20 mouse cellular contexts compared by ENCODE assay signal in the genomic region with DNA sequence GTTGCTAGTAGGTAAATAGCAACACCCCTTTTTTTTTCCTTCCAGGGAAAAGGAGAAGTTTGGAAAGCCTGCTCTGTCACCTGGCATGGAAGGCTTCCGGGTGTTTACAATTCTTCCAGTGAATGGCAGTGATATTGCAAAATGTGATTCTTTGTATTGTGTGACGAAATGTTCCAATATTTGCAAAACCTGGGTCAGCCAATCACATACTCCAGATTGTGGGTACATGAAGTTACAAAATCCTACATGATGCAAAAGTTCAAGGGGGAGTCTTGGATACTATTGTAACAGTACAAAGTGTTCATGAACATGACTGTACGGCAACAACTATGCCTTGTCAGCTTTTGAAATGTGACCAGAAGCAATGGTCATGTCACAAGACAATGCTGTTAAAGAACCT.
DNase-seq lines count a peak whose midpoint lies in the region; ATAC-seq and TF ChIP-seq lines count a peak whose summit lies in the region.
"Had no signal": no experiment of that assay in that cellular context is flagged by ENCODE, and none has a peak within 500 bp of the region (broad histone marks: within the 10 kb centered on the region; RNA-seq: fewer than 3 reads in every experiment).

No protein-coding gene starts in this region.

- no peak overlapping the region for H3K27ac ChIP-seq in midbrain, embryonic 11.5 days (ENCODE audit: low read depth, low read length)
- no peak overlapping the region for H3K27ac ChIP-seq in midbrain, embryonic 10.5 days (replicated peaks)
- no peak overlapping the region for H3K27ac ChIP-seq in liver, embryonic 14.5 days
- H3K27ac ChIP-seq: embryonic facial prominence, embryonic 10.5 days; gastrocnemius, adult 2 months; hindbrain, embryonic 12.5 days; limb, embryonic 13.5 days; neural tube, embryonic 12.5 days had no signal

- no peak for ATAC-seq in midbrain, embryonic 11.5 days (ENCODE audit: low FRiP score)
- peak; percentile 71 for ATAC-seq in liver, embryonic 14.5 days (ENCODE audit: insufficient read depth)
- ATAC-seq: forebrain, embryonic 16.5 days; inflammation-experienced regulatory T-cells, adult 6 months had no signal

- H3K27me3 ChIP-seq in midbrain, embryonic 11.5 days (ENCODE audit: control insufficient read depth, insufficient read depth, low read length), result no peaks in the 10 kb centered on the region
- H3K27me3 ChIP-seq in midbrain, embryonic 10.5 days (ENCODE audit: low read depth, poor library complexity, severe bottlenecking), result no peaks in the 10 kb centered on the region
- no peaks in the 10 kb centered on the region for H3K27me3 ChIP-seq in liver, embryonic 14.5 days (ENCODE audit: control insufficient read depth, insufficient read depth, low read length)
- H3K27me3 ChIP-seq: hindbrain, embryonic 12.5 days; limb, embryonic 13.5 days; neural tube, embryonic 12.5 days had no signal

- no peaks in the 10 kb centered on the region for H3K9me3 ChIP-seq in midbrain, embryonic 11.5 days (ENCODE audit: control insufficient read depth, low read length)
- H3K9me3 ChIP-seq in midbrain, embryonic 10.5 days (replicated peaks), result no peaks in the 10 kb centered on the region
- no peaks in the 10 kb centered on the region for H3K9me3 ChIP-seq in liver, embryonic 14.5 days (ENCODE audit: control insufficient read depth, low read length)
- H3K9me3 ChIP-seq: embryonic facial prominence, embryonic 10.5 days; hindbrain, embryonic 12.5 days; limb, embryonic 13.5 days; neural tube, embryonic 12.5 days had no signal

- peak; percentile 59 for DNase-seq in midbrain, embryonic 11.5 days (ENCODE audit: low spot score, missing footprints)
- DNase-seq in midbrain, embryonic 10.5 days (ENCODE audit: low spot score), result no peak
- peak; percentile 31 to 47 (median 41) for DNase-seq in liver, embryonic 14.5 days (ENCODE audit: low read depth in 3 of 3, low spot score in 3 of 3)
- peak; percentile 53 for DNase-seq in lung, postnatal 10 days
- DNase-seq in urinary bladder, postnatal 10 days (ENCODE audit: low spot score), result no peak
- DNase-seq in spleen, postnatal 14 days (ENCODE audit: low spot score in 2 of 2), result no peak
- DNase-seq in cerebellum, postnatal 10 days, result no peak
- DNase-seq: cerebellum, postnatal 36 days; gastrocnemius, adult 2 months; heart, postnatal 10 days; kidney, adult 8-10 months; kidney, postnatal 36 days; right cerebral cortex, postnatal 14 days; thymus, postnatal 25 days had no signal

- no peaks in the 10 kb centered on the region for H3K36me3 ChIP-seq in midbrain, embryonic 11.5 days (ENCODE audit: control insufficient read depth, insufficient read depth, low read length)
- H3K36me3 ChIP-seq in midbrain, embryonic 10.5 days, result no peaks in the 10 kb centered on the region
- no peaks in the 10 kb centered on the region for H3K36me3 ChIP-seq in liver, embryonic 14.5 days (replicated peaks; ENCODE audit: control insufficient read depth, insufficient read depth, low read depth)
- H3K36me3 ChIP-seq: embryonic facial prominence, embryonic 10.5 days; hindbrain, embryonic 12.5 days; limb, embryonic 13.5 days; neural tube, embryonic 12.5 days had no signal

- H3K9ac ChIP-seq in midbrain, embryonic 11.5 days (ENCODE audit: low read length), result no peak overlapping the region
- no peak overlapping the region for H3K9ac ChIP-seq in liver, embryonic 14.5 days (replicated peaks)
- H3K9ac ChIP-seq: hindbrain, embryonic 12.5 days; limb, embryonic 13.5 days; neural tube, embryonic 12.5 days had no signal

- H3K4me3 ChIP-seq in midbrain, embryonic 11.5 days (ENCODE audit: low read depth, low read length), result no peak overlapping the region
- no peak overlapping the region for H3K4me3 ChIP-seq in midbrain, embryonic 10.5 days
- no peak overlapping the region for H3K4me3 ChIP-seq in liver, embryonic 14.5 days (ENCODE audit: insufficient read depth in 1 of 2, low read depth in 2 of 2, low read length in 2 of 2)
- H3K4me3 ChIP-seq: embryonic facial prominence, embryonic 10.5 days; gastrocnemius, adult 2 months; hindbrain, embryonic 12.5 days; limb, embryonic 13.5 days; neural tube, embryonic 12.5 days had no signal

- TF ChIP-seq EP300 in liver, embryonic 14.5 days (IDR thresholded peaks at IDR 0.05; ENCODE audit: low read depth), result no peak

- H3K4me2 ChIP-seq in midbrain, embryonic 11.5 days, result no peak overlapping the region
- no peak overlapping the region for H3K4me2 ChIP-seq in liver, embryonic 14.5 days (ENCODE audit: low read depth)
- H3K4me2 ChIP-seq: hindbrain, embryonic 12.5 days; limb, embryonic 13.5 days; neural tube, embryonic 12.5 days had no signal

- H3K4me1 ChIP-seq in midbrain, embryonic 11.5 days (ENCODE audit: control insufficient read depth, insufficient read depth, low read length), result no peaks in the 10 kb centered on the region
- H3K4me1 ChIP-seq in midbrain, embryonic 10.5 days, result peaks cover 7% of the 10 kb centered on the region
- H3K4me1 ChIP-seq in liver, embryonic 14.5 days (replicated peaks; ENCODE audit: control insufficient read depth in 2 of 2, insufficient read depth in 2 of 2, low read length in 1 of 2), result no peaks in the 10 kb centered on the region
- H3K4me1 ChIP-seq: embryonic facial prominence, embryonic 10.5 days had no signal

- TF ChIP-seq CTCF in liver, embryonic 14.5 days (IDR thresholded peaks at IDR 0.05; ENCODE audit: low read depth), result no peak

- 90% methylated on average over 3 of the region's 3 CpGs for WGBS in midbrain, embryonic 11.5 days
- 93% methylated on average over 3 of the region's 3 CpGs for WGBS in midbrain, embryonic 10.5 days
- 62% methylated on average over 3 of the region's 3 CpGs for WGBS in liver, embryonic 14.5 days (ENCODE audit: insufficient replicate concordance)

Comparison
In these comparisons a context has a peak if more than half of its experiments do, and no peak if none do; other contexts are left out.
1. DNase-seq: peak in midbrain, embryonic 11.5 days (single experiment), liver, embryonic 14.5 days (3 of 3) and lung, postnatal 10 days (single experiment); none in midbrain, embryonic 10.5 days (single experiment), urinary bladder, postnatal 10 days (single experiment), spleen, postnatal 14 days (0 of 2) and cerebellum, postnatal 10 days (0 of 2).